Mouse (Mus musculus) c-Kit-positive CD71-positive TER-119-negative erythroid progenitor cells, embryonic 14.5 days (primary cell): ENCODE measurements around the gene Gm5965.
"Not testable (repeated sequence)": the region's sequence is repeated elsewhere in the genome, so short reads cannot be mapped to it uniquely, and the experiment has no call there.

ENCODE experiments used
- DNase-seq: peaks from one replicate; pipeline ENCODE4 v3.0.0-alpha.2; 2013; ENCODE audit warnings: low read depth

Gene Gm5965

GRCm38 (mm10) chr16:88777596-88777995 is at the start of gene Gm5965:
Gm5965 (plus strand) TSS chr16:88777896.
- DNase-seq, result no peak

DNA sequence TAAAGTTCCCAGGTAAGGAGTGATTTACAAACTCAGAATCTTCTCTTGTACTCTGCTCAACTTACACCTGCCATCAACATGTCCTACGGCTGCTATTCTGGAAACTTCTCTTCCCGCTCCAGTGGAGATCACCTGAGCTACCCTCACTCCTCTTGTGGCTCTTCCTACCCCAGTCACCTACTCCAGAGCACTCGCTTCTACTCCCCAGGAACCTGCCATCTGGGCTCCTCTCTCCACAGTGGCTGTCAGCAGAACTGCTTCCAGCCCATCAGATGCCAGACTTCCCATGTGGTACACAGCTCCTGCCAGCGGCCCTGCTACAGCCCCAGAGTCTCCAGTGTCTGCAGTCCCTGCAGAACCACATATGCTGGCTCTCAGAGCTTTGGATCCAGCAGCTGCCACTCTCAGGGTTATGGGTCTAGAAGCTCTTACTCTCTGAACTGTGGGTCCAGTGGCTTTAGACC is 48.9 kb upstream of the Gm5965 start, which contains the start of gene Krtap13-1:
TSS of gene Krtap13-1 (plus strand) at position 51 of the 464 bp plus-strand sequence.
- DNase-seq, result no peak

- DNase-seq, result no peak
Measured at GRCm38 (mm10) chr16:88735391-88735790, 42.3 kb upstream of the Gm5965 start.

DNA sequence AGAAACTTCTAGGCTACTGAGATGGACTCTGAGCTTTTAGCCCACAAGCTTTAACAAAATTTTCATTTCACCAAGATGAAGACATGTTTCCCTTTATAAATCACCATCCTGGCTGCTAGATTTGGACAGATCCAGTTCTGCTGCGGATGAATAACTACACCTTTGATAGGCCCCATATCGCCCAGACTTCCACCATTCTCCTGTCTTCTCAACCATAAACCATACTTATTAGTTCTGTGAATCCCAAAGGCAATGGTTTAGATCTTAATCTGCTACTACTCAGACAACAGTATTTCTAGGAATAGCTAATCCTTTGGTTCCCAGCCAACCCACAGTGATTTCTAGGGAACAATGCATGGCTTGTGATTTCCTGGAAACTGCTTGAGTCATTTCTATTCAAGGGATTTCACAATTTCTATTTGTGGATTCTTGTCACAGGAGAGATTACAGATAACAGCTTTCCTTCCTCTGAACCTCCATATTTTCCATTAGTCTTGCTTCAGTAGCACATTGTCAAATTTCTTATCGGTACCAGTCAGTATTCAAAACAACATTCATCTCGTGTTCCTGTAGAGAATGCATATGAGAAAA is 32.9 kb upstream of the Gm5965 start:
- no peak for DNase-seq

- no peak for DNase-seq
Measured at GRCm38 (mm10) chr16:88747943-88748342, 29.8 kb upstream of the Gm5965 start.

DNA sequence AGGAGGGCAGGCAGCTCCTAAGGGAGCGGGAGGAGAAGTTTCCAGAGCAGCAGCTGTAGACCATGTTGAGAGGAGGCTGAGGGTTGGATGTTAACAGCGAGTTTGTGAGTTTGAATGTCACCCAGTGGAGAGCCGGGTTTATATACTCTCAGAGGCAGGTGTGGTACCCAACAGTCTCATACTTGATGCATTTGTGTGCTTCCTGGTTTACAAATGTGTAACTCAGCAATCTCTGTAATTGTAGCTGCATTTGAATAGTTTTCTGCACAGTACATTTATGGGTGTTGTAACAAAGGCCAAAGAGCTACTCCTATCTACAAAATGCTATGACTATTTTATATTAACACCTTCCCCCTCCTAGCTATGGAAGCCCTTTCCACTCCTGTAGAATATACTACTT is 26.2 kb upstream of the Gm5965 start, which contains the start of gene Krtap13:
TSS of gene Krtap13 (minus strand) at position 101 of the 400 bp plus-strand sequence.
- not testable (repeated sequence) for DNase-seq

DNA sequence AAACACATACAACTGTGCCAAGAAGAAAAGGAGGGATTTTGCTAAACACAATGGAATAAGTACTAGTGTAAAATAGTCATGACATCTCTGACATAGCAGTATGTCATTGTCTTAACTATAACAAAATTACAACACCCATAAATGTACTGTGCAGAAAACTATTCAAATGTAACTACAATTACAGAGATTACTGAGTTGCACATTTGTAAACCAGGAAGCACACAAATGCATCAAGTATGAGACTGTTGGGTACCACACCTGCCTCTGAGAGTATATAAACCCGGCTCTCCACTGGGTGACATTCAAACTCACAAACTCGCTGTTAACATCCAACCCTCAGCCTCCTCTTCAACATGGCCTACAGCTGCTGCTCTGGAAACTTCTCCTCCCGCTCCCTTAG is 19.1 kb upstream of the Gm5965 start, which contains the start of gene 2310034C09Rik:
TSS of gene 2310034C09Rik (plus strand) at position 301 of the 400 bp plus-strand sequence.
- not testable (repeated sequence) for DNase-seq

- DNase-seq, result no peak
Measured at GRCm38 (mm10) chr16:88774106-88774505, 3.6 kb upstream of the Gm5965 start, which contains the start of gene 2310057N15Rik. 2310057N15Rik (minus strand) TSS chr16:88774206.

GRCm38 (mm10) chr16:88786786-88787185 is 9.1 kb downstream of the Gm5965 start:
- no peak for DNase-seq

DNA sequence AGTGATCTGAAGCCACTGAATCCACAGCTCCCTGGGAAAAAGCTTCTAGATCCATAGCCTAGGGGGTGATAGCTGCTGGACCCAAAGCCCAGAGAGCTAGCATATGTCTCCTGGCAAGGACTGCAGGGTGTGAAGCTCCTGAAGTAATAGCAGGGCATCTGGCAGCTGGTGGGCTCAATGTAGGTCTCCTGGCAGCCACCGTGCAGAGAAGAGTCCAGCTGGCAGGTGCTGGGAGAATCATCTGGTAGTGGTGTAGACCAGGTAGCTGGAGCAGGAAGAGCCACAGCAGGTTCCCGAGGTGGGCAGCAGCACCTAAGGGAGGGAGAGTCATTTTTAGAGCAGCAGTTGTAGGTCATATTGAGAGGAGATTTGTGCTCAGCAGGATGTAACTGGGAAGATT is 34.1 kb downstream of the Gm5965 start, which contains the start of gene Gm20741:
TSS of gene Gm20741 (minus strand) at position 394 of the 400 bp plus-strand sequence.
- no peak for DNase-seq

DNA sequence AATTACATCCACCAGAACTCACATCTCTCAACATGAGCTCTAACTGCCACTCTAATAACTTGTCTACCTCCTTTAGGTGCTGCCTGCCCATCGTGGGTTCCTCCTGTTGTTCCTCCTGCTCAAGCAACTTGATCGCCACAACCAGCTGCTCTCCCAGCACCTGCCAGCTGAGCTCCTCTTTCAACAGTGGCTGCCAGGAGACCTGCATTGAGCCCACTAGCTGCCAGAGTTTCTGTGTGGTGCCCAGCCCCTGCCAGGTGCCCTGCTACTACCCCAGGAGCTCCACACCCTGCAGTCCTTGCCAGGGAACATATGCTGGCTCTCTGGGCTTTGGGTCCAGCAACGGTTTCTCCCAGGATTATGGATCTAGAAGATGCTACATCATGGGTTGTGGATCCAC is 42.4 kb downstream of the Gm5965 start, which contains the start of gene Krtap15:
TSS of gene Krtap15 (plus strand) at position 150 of the 400 bp plus-strand sequence.
- no peak for DNase-seq

DNA sequence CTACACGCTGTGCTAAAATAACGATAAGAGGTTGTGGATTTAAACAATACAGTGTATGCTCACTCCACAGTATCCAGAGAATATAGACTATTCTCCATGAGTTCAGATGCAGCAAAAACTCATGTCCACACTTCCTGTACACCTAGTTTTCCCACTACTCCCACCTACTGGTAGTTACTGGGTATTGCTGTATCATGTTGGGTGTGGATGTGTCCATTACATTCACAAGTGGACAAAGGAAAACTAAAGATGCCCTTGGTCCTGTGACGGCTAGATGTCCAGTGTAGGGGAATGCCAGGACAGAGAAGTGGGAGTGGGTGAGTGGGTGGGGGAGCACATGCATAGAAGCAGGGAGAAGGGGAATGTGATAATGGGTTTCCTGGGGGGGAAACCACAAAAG is 46.0 kb downstream of the Gm5965 start:
- no peak for DNase-seq

- DNase-seq, result no peak
Measured at GRCm38 (mm10) chr16:88826095-88826652, 48.5 kb downstream of the Gm5965 start, which contains the start of gene Krtap14. Krtap14 (minus strand) TSS chr16:88826145.

GRCm38 (mm10) chr16:88826978-88827377 is 49.3 kb downstream of the Gm5965 start:
- DNase-seq, result no peak
